Mouse (Mus musculus): ENCODE results near the gene Cxcl12. TPM values are rescaled to one million over a fixed set of nuclear protein-coding genes. Genes with fewer than 3 reads are reported as not detected.

The Cxcl12 gene
- total and polyA plus RNA-seq, 3 experiments = 97.9 to 116 (median 101) TPM

GRCm38 (mm10) chr6:117198871-117199270 is 30.5 kb downstream of the Cxcl12 start:
- Histone ChIP-seq H3K79me2 (replicated peaks; ENCODE audit: control insufficient read depth, insufficient read depth, low read length) (no peaks in the 10 kb centered on the region), H3K27me3 (ENCODE audit: control insufficient read depth, insufficient read depth, low read length) (no peaks in the 10 kb centered on the region), H3K27ac (no peak overlapping the region), H3K4me3 (no peak overlapping the region), H3K4me1 (ENCODE audit: control insufficient read depth, insufficient read depth, low read length) (no peaks in the 10 kb centered on the region; the same call in 1 of the 2 replicates), H3K36me3 (ENCODE audit: control insufficient read depth, insufficient read depth, low read length) (no peaks in the 10 kb centered on the region), H3K9ac (ENCODE audit: low read depth, low read length) (no peak overlapping the region)
- no peak for DNase-seq
- no peak for TF ChIP-seq EP300 (IDR thresholded peaks at IDR 0.05; ENCODE audit: insufficient read depth, low read depth, low read length)
- TF ChIP-seq POLR2A (IDR thresholded peaks at IDR 0.05; ENCODE audit: insufficient read depth, low read depth, low read length) = no peak
- no peak for TF ChIP-seq CTCF (IDR thresholded peaks at IDR 0.05)
- WGBS = 82% methylated on average over 4 of the region's 4 CpGs
- intact Hi-C loops (cut with DNase I) = no loop called here

- intact Hi-C loops (cut with DNase I) = no loop called here
- Histone ChIP-seq H3K4me1 (ENCODE audit: control insufficient read depth, insufficient read depth, low read length) (no peaks in the 10 kb centered on the region; the same call in 1 of the 2 replicates), H3K79me2 (replicated peaks; ENCODE audit: control insufficient read depth, insufficient read depth, low read length) (no peaks in the 10 kb centered on the region), H3K36me3 (ENCODE audit: control insufficient read depth, insufficient read depth, low read length) (no peaks in the 10 kb centered on the region), H3K27ac (no peak overlapping the region), H3K27me3 (ENCODE audit: control insufficient read depth, insufficient read depth, low read length) (no peaks in the 10 kb centered on the region), H3K4me3 (no peak overlapping the region), H3K9ac (ENCODE audit: low read depth, low read length) (no peak overlapping the region)
- no peak for DNase-seq
- 36% methylated on average over 2 of the region's 2 CpGs for WGBS
- TF ChIP-seq EP300 (IDR thresholded peaks at IDR 0.05; ENCODE audit: insufficient read depth, low read depth, low read length) (no peak), CTCF (IDR thresholded peaks at IDR 0.05) (no peak), POLR2A (IDR thresholded peaks at IDR 0.05; ENCODE audit: insufficient read depth, low read depth, low read length) (no peak)
Observed at GRCm38 (mm10) chr6:117199718-117200117, 31.4 kb downstream of the Cxcl12 start.

GRCm38 (mm10) chr6:117200916-117201315 is 32.6 kb downstream of the Cxcl12 start:
- Histone ChIP-seq H3K36me3 (ENCODE audit: control insufficient read depth, insufficient read depth, low read length) (no peaks in the 10 kb centered on the region), H3K27ac (no peak overlapping the region), H3K4me1 (ENCODE audit: control insufficient read depth, insufficient read depth, low read length) (no peaks in the 10 kb centered on the region; the same call in 1 of the 2 replicates), H3K4me3 (no peak overlapping the region), H3K79me2 (replicated peaks; ENCODE audit: control insufficient read depth, insufficient read depth, low read length) (no peaks in the 10 kb centered on the region), H3K27me3 (ENCODE audit: control insufficient read depth, insufficient read depth, low read length) (no peaks in the 10 kb centered on the region), H3K9ac (ENCODE audit: low read depth, low read length) (no peak overlapping the region)
- no peak for TF ChIP-seq POLR2A (IDR thresholded peaks at IDR 0.05; ENCODE audit: insufficient read depth, low read depth, low read length)
- no peak for TF ChIP-seq EP300 (IDR thresholded peaks at IDR 0.05; ENCODE audit: insufficient read depth, low read depth, low read length)
- TF ChIP-seq CTCF (IDR thresholded peaks at IDR 0.05) = no peak
- intact Hi-C loops (cut with DNase I) = no loop called here
- 47% methylated on average over 5 of the region's 5 CpGs for WGBS
- DNase-seq = no peak

- H3K27me3 ChIP-seq (ENCODE audit: control insufficient read depth, insufficient read depth, low read length) = no peaks in the 10 kb centered on the region
- no peak for DNase-seq
- H3K27ac ChIP-seq = no peak overlapping the region
- no peaks in the 10 kb centered on the region; the same call in 1 of the 2 replicates for H3K4me1 ChIP-seq (ENCODE audit: control insufficient read depth, insufficient read depth, low read length)
- H3K36me3 ChIP-seq (ENCODE audit: control insufficient read depth, insufficient read depth, low read length) = no peaks in the 10 kb centered on the region
- no peak overlapping the region for H3K9ac ChIP-seq (ENCODE audit: low read depth, low read length)
- TF ChIP-seq CTCF (IDR thresholded peaks at IDR 0.05) (no peak), EP300 (IDR thresholded peaks at IDR 0.05; ENCODE audit: insufficient read depth, low read depth, low read length) (no peak), POLR2A (IDR thresholded peaks at IDR 0.05; ENCODE audit: insufficient read depth, low read depth, low read length) (no peak)
- H3K79me2 ChIP-seq (replicated peaks; ENCODE audit: control insufficient read depth, insufficient read depth, low read length) = no peaks in the 10 kb centered on the region
- intact Hi-C loops (cut with DNase I) = no loop called here
- 88% methylated on average over 2 of the region's 2 CpGs for WGBS
- no peak overlapping the region for H3K4me3 ChIP-seq
Observed at GRCm38 (mm10) chr6:117201396-117201795, 33.1 kb downstream of the Cxcl12 start.

GRCm38 (mm10) chr6:117201859-117202258 is 33.5 kb downstream of the Cxcl12 start:
- Histone ChIP-seq H3K4me3 (no peak overlapping the region), H3K27me3 (ENCODE audit: control insufficient read depth, insufficient read depth, low read length) (no peaks in the 10 kb centered on the region), H3K9ac (ENCODE audit: low read depth, low read length) (no peak overlapping the region), H3K79me2 (replicated peaks; ENCODE audit: control insufficient read depth, insufficient read depth, low read length) (no peaks in the 10 kb centered on the region), H3K4me1 (ENCODE audit: control insufficient read depth, insufficient read depth, low read length) (no peaks in the 10 kb centered on the region; the same call in 1 of the 2 replicates), H3K36me3 (ENCODE audit: control insufficient read depth, insufficient read depth, low read length) (no peaks in the 10 kb centered on the region), H3K27ac (no peak overlapping the region)
- intact Hi-C loops (cut with DNase I) = no loop called here
- no peak for DNase-seq
- WGBS = 89% methylated on average over 8 of the region's 8 CpGs
- TF ChIP-seq POLR2A (IDR thresholded peaks at IDR 0.05; ENCODE audit: insufficient read depth, low read depth, low read length) (no peak), EP300 (IDR thresholded peaks at IDR 0.05; ENCODE audit: insufficient read depth, low read depth, low read length) (no peak), CTCF (IDR thresholded peaks at IDR 0.05) (no peak)

- Histone ChIP-seq H3K27ac (no peak overlapping the region), H3K9ac (ENCODE audit: low read depth, low read length) (no peak overlapping the region), H3K4me1 (ENCODE audit: control insufficient read depth, insufficient read depth, low read length) (no peaks in the 10 kb centered on the region; the same call in 1 of the 2 replicates), H3K4me3 (no peak overlapping the region), H3K27me3 (ENCODE audit: control insufficient read depth, insufficient read depth, low read length) (no peaks in the 10 kb centered on the region), H3K36me3 (ENCODE audit: control insufficient read depth, insufficient read depth, low read length) (no peaks in the 10 kb centered on the region), H3K79me2 (replicated peaks; ENCODE audit: control insufficient read depth, insufficient read depth, low read length) (no peaks in the 10 kb centered on the region)
- intact Hi-C loops (cut with DNase I) = no loop called here
- 79% methylated on average over 2 of the region's 2 CpGs for WGBS
- no peak for DNase-seq
- TF ChIP-seq POLR2A (IDR thresholded peaks at IDR 0.05; ENCODE audit: insufficient read depth, low read depth, low read length) (no peak), EP300 (IDR thresholded peaks at IDR 0.05; ENCODE audit: insufficient read depth, low read depth, low read length) (no peak), CTCF (IDR thresholded peaks at IDR 0.05) (no peak)
Observed at GRCm38 (mm10) chr6:117202856-117203400, 34.6 kb downstream of the Cxcl12 start.
